Mouse (Mus musculus) liver, postnatal 0 days (tissue): ENCODE results near the gene Slc6a14.

ENCODE experiments used
- CTCF ChIP-seq: sonication (generic); IDR thresholded peaks from 2 replicates; pipeline ENCODE4 v1.5.1; 2016; ENCODE audit warnings: antibody characterized with exemption, low read depth
- EP300 ChIP-seq: IDR thresholded peaks from 2 replicates; pipeline ENCODE4 v1.6.1; 2016; ENCODE audit warnings: antibody characterized with exemption, low read depth, mild to moderate bottlenecking

- TF ChIP-seq CTCF = no peak
- no peak for TF ChIP-seq EP300
Measured at GRCm38 (mm10) chrX:21714829-21715228, at the start of gene Slc6a14.
